Mouse (Mus musculus): Measurements from ENCODE around the gene Mllt1.

Gene Mllt1

GRCm38 (mm10) chr17:56935363-56936131, at the start of gene Mllt1:
TSS of gene Mllt1 (minus strand) at chr17:56935415.
- peak; percentile 99 for DNase-seq (ENCODE audit: low spot score in 2 of 2)

GRCm38 (mm10) chr17:56984886-56985285, 49.7 kb upstream of the Mllt1 start:
- DNase-seq (ENCODE audit: low spot score in 2 of 2), result no peak

- no peak for DNase-seq (ENCODE audit: low spot score in 2 of 2)
These were observed 46.8 kb upstream of the Mllt1 start, which contains the start of gene Acer1 for GRCm38 (mm10) chr17:56982013-56982412. TSS of gene Acer1 (minus strand) at chr17:56982126.

GRCm38 (mm10) chr17:56981049-56981448, 45.8 kb upstream of the Mllt1 start:
- DNase-seq (ENCODE audit: low spot score in 2 of 2), result no peak

- no peak for DNase-seq (ENCODE audit: low spot score in 2 of 2)
These were observed 44.3 kb upstream of the Mllt1 start for GRCm38 (mm10) chr17:56979524-56979923.

DNA sequence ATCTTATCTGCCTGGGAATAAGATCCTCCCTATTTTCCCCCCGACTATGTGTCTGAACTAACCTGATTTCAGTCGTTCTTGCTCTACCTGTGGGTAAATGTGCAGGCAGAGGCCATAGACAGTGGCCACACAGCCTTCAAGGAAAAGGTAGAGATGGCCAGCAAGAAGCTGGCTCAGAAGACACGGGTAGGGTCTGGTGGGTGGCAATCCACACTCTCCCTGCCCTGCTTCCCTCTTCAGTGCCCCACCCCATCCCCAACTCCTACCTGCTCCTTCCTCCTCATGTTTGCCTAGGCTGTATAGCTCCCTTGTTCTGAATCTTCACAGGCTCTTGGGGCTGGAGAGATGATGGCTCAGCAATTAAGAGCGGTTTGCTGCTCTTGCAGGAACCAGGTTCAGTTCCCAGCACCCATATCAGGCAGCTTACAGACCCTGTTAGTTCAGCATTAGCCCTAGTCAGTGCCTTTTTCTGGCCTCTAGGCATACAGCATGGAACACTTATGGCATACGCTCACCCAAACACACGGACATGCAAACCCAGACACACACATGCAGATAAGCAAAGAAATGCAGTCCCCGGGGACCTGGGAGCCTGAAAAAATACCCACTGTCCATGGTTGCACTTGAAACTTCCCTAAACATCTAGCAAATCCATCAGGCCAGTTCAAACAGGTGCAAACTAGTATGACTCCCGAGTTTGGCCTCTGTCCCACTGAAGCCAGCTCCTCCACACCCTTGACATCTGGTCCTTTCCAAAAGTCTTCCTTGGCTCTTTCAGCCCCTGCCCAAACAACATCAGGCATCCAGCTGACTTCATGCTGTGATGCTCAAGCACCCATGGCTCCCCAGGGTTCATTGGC, 41.5 kb upstream of the Mllt1 start:
- DNase-seq (ENCODE audit: low spot score in 2 of 2), result no peak

DNA sequence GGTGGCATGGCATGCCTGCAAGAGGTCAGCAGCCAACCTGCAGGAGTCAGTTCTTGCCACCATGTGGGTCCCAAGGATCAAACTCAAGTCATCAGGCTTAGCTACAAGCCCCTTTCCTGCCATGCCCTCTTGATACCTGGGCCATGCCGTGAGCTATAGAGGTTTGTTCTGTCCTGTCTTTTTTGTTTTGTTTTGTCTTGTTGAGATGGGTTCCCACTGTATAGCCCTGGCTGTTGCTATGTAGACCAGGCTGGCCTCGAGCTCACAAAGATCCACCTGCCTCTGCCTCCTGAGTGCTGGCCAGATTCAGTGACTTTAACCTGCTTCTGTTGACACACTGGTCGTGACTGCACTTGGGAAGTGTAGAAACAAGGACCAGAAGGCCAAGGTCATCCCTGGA, 40.2 kb upstream of the Mllt1 start:
- DNase-seq (ENCODE audit: low spot score in 2 of 2), result no peak

DNA sequence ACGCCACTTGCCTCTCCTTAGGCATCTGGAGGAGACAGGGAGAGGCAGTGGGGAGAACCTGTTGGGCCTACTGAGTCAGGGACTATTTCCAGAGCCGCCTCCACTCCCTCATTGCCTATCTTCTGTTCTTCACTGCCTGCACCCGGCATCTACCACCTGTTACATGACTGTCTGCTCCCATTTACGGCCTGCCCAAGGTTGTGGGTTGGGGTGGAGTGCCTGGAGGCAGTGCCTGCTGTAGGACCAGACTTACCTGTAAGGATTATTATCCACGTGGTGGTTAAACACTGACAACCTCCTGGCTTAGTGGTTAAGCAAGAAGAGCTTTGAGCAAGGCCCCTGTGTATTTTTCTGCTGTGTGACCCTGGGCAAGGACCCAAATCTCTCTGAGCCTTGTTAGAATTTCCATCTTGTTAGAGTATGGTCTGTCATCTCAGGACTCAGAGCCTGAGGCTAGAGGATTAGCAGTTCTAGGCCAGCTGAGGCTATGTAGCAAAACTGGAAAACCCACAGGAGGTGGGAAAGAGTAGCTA, 39.6 kb upstream of the Mllt1 start:
- DNase-seq (ENCODE audit: low spot score in 2 of 2), result no peak

GRCm38 (mm10) chr17:56973956-56974707, 38.9 kb upstream of the Mllt1 start:
- no peak for DNase-seq (ENCODE audit: low spot score in 2 of 2)

GRCm38 (mm10) chr17:56970081-56970480, 34.9 kb upstream of the Mllt1 start:
- DNase-seq (ENCODE audit: low spot score in 2 of 2), result no peak

DNA sequence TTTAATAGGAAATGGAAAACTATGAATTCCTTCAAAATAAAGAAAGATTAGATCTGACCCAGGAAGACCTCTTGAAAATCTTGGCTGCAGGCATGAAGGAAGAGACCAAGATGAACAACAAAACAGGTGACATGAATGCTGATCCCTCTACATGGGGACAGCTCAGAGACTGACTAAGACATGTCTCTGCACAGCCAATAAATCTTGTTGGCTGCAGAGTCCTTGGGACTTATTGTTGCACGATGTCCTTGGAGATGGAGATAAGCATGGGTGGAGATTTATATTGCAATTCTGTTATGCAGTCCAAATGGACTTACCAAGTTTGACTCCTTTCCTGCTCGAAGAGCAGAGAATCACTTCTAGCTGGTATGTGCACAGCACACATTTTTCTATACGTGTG, 34.1 kb upstream of the Mllt1 start:
- no peak for DNase-seq (ENCODE audit: low spot score in 2 of 2)

DNA sequence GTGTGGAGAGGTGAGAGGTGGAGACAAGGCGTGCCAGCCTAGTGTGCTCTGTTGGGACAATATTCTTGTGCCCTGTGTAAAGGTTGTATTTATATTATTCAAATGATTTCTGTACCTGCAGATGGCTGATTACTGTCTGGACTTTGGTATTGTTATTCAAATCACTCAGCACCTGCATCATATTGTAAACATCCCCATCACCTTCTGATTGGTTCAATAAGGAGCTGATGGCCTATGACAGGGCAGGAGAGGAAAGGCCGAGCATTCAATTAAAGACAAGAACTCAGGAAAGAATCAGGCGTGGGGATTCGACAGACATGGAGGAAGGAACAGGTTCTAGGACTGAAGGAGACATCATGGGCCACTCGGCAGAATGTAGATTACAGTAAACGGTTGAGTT, 28.4 kb upstream of the Mllt1 start:
- DNase-seq (ENCODE audit: low spot score in 2 of 2), result no peak

DNA sequence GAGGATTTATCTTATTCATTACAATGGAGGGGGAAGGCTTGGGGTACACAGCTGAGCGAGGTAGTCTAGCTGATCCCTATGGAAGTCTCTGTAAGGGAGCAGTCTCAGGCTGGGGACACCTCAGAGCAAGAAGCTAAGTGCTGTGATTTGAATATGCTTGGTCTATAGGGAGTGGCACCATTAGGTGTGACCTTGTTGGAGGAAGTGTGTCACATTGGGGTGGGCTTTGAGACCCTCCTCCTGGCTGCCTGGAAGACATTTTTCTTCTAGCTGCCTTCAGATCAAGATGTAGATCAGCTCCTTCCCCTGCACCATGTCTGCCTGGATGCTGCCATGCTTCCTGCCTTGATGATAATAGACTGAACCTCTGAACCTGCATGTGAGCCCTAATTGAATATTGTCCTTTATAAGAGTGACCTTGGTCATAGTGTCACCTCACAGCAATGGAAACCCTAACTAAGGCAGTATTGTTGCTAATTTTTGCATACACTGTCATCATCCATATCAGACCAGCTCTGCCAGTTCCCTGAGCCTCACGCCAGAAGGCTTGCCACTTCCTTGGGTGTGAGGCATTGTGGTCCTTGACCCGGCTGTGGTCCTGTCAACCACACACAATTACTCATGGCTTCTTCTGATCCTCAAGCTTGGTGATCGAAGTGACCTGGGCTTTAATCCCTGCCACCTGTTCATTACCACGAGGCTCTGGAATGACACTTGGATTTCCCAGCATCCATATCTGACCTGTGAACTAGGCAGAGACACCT, 27.6 kb upstream of the Mllt1 start:
- DNase-seq (ENCODE audit: low spot score in 2 of 2), result no peak

DNA sequence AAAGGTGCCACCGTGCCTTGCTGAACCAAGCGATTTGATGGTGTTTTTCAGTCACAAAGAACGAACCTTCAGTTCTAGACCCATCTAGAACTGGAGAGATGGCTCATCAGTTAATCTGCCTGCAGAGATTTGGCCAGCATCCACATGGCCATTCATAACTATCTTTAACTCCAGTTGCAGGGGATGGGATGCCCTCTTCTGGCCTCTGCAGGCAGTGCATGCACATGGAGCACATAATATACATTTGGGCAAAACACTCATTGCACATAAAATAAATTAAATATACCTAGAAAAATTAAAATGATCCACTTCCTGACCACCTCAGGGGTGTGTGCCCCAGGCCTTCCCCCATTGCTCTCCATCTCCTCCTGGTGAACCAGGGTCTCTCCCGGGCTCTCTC, 26.7 kb upstream of the Mllt1 start:
- no peak for DNase-seq (ENCODE audit: low spot score in 2 of 2)

GRCm38 (mm10) chr17:56958667-56959066, 23.5 kb upstream of the Mllt1 start:
- no peak for DNase-seq (ENCODE audit: low spot score in 2 of 2)

DNA sequence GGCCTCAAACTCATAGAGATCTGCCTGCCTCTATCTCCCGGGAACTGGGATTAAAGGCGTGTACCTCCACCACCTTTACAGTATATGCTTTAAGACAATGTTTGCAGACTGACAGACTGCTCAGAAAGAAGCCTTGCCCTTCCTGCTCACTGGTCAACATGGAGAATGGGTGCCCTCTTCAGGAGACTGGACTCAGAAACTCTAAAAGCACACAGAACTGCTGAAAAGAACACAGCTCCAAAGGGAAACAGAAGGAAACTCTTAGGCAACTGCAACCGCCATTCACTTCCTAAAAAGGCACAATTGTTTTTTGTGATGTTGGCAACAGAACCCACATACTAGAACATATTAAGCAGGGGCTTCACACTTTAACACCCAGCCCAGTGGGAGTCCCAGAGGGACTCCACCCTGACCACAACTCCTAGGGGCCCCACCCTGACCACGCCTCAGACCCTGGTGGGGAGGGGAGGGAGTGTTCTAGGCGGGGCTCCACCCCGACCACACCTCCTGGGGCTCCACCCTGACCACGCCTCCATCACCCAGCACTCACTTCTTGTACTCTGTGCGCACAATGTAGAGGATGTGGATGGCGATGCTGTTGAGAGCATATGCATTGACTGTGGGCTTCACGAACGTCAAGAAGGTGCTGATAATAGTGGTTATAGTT, 22.7 kb upstream of the Mllt1 start:
- DNase-seq (ENCODE audit: low spot score in 2 of 2), result no peak

DNA sequence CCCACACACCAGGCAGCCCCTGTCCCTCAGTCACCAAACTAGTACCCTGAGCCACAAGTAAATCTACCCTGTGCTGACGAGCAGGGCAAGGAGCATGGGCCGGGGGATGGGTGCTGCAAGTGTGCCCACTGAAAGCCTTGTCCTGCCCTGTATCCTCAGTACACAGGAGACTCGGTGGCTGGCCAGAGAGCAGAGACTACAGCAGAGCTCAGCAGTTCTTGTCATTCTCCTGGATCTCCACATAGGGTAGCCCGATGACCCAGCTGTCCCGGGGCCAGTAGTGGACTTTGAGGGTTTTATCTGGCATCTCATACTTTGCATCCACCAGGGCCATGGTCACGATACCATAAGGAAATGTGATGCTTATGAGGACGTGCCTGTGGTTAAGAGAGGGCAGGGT, 19.7 kb upstream of the Mllt1 start:
- DNase-seq (ENCODE audit: low spot score in 2 of 2), result no peak

DNA sequence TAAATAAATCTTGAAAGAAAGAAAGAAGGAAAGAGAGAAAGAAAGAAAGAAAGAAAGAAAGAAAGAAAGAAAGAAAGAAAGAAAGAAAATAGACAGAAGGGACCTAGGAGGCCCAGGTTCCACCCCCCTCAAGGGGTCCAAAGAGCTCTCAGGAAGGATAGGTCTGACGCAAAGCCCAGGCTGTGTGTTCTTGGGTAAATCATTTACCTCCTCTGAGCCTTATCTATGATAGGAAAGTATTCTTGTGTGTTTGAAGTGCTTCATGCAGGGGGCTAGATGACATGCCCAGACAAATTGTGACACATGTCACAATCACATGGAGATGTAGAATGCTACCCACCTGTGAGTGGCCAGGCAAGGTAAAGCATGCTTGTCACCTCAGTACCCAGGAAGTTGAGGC, 17.4 kb upstream of the Mllt1 start:
- no peak for DNase-seq (ENCODE audit: low spot score in 2 of 2)

- peak; percentile 31 to 40 for DNase-seq (ENCODE audit: low spot score in 2 of 2)
These were observed 15.7 kb upstream of the Mllt1 start for GRCm38 (mm10) chr17:56950915-56951314.

GRCm38 (mm10) chr17:56938751-56939150, 3.5 kb upstream of the Mllt1 start:
- no peak for DNase-seq (ENCODE audit: low spot score in 2 of 2)

DNA sequence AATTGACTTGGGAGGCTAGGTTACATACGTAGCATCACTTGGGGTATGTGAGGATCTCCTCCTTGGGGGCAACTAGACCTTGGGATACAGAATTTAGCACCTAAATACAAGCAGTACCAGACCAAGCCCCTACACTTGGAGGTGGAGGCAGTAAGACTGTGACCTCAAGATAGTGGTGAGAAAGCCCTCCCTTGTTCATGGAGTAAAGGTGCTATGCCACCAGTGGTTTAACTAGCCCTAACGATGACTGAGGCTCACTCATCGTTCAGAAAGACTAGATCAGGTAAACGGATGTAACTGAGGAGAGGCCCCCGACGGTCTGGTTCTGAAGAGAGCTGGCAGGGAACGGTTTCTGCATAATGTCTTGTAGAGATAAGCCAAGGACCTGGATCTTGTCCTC, 1.5 kb upstream of the Mllt1 start:
- DNase-seq (ENCODE audit: low spot score in 2 of 2), result no peak

All from frontal cortex, postnatal 36 days (tissue).